Mouse (Mus musculus) lung, postnatal 10 days (tissue): ENCODE results near the gene Gm17509.

Source experiments
- DNase-seq: peaks from one replicate; pipeline ENCODE4 v3.0.0; 2021

Gene Gm17509

DNA sequence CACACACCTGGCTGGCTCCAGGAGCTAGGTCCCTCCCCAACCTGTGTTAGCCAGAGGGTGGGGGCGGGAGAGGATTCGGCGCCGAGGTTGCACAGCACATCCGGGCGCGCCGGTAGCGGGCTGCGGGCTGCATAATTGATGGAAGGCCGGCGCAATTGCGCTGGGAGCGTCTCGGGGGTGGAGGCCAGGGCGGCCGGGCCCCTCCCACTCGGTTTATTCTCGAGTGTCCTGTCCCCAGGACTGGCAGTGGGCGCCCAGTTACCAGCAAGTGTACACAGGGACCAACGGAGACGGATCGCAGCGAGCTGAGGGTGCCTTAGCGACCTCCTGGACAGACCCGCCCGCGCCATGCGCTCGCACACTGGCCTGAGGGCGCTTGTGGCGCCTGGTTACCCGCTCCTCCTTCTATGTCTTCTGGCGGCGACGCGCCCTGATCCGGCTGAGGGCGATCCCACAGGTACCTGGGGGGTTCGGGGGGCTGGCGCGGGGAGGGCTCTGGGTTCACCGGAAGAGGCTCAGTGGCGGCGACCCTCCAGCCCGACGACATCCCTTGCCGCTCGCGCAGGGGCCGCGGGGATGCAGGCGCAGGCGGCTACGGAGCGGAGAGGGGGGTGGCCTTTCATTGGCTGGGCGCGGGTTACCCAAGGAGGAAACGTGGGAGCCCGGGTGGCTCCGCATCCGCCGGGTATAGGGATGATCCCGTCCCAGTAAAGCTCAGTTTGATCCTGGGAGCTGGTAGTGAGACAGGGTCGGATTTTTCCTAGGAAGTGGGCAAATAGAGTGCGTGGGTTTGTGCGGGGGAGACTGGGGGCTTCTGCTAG is at the start of gene Gm17509:
Gm17509 (minus strand) TSS at position 575 of the 821 bp plus-strand sequence.
- peak; percentile 57 for DNase-seq

DNA sequence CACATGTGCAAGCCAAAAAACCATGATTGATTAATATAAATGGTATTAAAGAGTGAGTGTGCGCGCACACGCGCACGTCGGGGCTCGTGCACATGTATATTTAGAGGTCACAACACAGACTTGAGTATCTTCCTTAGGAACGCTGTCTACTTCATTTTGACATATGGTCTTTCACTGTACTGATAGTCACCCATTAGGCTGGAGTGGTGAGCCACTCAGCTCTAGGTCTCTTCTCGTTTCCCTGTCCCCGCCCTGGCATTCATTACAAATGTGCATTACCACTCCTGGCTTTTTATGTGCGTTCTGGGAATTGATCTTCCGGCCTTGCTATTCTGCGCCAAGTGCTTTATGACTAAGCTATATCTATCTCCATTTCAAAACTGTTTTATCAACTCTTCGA is 47.1 kb upstream of the Gm17509 start:
- no peak for DNase-seq

DNA sequence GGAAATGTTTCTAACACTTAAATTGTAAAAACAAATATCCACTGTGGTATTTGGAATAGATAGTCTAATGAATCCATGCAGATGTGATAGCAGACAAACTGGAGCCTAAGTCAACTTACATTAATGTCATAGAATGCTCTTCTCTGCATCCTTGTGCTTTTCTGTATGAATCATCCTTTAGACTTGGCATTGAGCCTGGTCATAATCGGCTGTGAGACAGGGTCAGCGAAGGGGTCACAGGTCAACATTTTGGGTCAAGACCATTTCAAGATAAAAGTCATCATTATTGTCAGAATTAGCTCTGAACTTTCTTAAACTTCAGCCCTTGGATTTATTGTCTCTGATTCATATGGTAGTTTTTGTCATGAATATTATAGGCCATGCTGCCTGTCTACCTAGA is 45.3 kb upstream of the Gm17509 start:
- peak; percentile 6 for DNase-seq

DNA sequence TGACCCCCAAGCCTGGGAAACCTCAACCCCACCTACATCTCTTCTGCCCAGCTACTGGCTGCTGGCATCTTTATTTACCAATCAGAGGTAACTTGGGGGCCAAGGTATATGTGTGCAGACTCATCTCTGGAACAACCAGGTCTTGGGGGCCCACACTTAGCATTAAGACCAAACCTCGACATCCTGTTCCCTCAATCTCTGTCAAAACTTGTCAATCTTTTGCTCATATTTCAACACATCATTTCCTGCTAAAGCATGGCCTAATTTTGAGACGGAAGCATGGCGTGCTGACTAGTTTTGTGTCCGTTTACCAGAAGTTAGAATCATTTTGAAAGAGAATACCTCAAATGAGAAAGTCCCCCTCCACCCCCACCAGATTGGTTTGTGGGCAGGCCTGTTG is 39.8 kb upstream of the Gm17509 start:
- no peak for DNase-seq

DNA sequence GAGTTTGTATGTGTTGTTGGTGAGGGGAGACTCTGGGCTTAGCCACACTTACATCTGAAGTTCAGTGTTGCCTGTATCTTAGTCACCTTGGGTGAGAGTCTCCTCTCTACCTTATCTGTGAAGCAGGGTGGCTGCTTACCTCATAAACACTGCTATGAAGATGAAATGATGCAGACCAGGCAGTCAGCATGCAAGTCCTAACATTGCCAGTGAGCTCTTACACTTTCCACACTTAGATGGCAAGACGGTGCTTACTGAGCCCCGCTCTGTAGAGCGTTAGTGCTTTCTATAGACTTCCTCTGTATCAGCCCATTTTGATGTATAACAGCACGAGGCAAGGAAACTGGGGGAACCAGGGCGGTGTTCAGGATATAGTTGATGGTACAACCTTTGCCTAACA is 21.7 kb upstream of the Gm17509 start:
- DNase-seq = no peak

DNA sequence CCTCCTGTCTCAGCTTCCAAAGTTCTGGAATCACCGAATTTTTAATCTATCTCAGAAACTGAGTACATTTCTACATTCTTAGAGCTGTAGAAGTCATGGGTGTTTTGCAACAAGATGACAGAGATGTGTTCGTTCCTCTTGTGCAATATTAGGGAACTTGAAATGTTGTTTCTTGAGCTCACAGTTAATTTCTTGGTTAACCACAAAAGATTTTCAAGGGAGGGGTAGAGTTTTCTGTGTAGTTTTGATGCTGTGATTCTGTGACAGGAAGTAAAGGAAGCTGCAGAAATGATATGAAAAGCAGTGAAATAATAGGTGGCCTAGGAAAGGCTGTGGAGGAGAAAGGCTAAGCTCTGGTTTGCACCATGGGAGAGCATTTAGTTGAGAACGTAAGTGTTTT is 21.2 kb upstream of the Gm17509 start:
- DNase-seq = no peak

DNA sequence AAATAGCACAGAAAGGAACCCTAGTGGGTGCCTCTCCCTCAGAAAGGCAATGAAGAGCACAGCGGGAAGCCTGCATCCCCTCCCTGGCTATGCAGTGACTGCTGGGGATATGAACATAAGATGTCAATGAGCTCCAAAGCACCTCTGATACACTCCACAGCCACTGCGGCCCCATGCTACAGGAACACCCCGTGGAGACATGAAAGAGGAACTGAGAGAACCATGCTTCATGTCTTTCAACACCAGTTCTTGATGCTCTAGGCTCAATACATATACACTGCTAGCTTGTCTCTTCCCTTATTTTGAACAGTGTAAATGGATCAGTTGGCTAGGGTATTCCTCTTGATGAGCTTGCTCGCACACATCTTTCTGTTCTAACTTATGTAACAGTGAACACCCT is 16.2 kb upstream of the Gm17509 start:
- DNase-seq = no peak

DNA sequence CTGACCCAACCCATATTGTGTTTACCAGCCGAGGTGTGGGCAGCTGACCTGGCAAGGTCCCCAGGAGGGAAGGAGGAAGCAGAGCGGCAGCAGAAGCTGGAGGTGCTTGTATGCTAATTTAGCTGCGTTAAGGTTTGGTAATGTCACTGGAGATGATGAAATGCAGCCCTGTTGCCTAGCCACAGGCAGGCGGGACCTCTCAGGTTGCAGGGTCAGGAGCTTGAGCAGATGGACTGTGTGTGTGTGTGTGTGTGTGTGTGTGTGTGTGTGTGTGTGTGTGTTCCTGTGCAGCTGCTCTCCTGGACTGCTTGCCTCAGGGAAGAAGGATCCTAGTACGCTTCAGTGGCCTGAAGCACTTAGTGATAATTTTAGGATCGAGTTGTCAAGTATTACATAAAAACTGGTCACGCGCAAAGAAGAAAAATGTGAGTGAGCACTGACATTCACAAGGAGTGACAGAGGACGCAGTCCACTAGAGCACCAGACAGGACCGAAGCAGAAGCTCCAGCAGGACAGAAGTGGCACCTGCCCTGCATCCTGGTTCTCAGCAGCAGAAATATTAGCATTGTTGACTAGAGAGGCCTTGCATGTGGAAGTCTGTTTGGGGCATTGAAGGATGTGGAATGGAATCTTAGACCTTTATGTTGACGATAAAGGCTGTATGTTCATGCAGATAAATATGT is 14.8 kb upstream of the Gm17509 start:
- DNase-seq = peak; percentile 67

DNA sequence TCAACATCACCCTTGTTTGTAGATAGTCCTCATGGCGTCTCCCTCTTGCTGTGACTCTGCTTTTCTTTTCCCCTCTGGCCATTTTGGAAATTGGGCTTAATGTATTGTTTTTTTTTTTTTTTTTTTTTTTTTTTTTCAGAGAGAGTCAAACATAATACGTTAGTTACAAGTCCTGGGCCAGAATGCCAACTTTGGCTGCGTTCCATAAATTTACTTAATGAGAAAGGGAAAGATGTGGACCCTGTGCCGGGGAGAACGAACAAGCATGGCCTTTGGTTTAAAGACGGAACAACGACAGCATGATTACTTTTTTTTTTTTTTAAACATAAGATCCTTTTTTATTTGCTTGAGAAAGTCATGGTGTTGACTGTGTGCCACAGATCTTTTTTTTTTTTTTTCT is 13.6 kb upstream of the Gm17509 start:
- DNase-seq = no peak

DNA sequence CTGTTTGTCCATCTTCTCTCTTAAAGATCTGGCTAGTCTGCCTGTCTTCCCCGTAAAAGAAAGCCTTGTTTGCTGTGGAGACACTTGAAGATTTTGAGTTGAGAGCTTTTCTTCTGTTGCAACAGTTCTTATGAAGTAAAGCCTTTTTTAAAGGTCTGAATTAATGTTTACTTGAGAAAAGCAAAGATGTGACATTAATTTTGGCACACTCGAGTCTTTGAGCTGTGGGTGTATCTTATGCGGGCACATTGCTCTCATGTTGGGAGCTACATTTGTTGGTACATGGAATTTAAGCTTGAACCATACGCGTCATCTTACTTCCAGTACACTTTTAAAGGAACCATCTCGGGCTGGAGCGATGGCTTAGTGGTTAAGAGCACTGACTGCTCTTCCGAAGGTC is 12.9 kb upstream of the Gm17509 start:
- DNase-seq = no peak

DNA sequence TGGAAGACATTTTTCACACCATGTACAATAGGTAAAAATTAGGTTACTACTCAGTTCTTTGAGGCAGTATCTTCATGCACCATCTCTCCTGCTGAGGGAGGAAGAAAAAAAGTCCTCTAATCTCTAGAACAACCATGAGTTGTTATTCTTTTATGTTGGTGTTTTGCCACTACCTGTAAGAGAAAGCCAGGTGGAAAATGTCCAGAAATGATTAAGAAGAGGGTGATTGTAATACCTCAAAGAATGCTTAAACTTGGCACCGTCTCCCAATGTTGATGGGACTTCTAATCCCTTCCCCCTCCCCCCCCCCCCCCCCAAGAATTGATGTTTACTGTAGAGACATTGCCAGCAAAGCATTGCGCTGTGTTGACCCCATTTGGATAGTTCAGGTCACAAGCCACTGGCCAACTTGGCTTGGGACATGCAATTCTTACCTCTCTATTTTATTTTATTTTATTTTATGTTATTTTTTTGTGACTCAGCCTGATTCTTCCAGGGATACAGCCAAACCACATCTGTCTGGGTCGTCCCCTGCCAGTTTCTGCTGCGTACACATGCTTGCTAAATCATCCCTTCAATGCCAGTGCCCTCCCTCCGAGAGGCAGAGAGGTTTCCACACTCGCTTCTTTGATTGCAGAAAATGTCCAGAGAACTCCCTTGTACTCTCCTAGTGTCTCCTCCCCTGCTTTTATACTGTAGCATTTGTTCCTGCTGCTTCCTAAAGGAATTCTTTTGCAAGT is 9.7 kb upstream of the Gm17509 start:
- DNase-seq = no peak

DNA sequence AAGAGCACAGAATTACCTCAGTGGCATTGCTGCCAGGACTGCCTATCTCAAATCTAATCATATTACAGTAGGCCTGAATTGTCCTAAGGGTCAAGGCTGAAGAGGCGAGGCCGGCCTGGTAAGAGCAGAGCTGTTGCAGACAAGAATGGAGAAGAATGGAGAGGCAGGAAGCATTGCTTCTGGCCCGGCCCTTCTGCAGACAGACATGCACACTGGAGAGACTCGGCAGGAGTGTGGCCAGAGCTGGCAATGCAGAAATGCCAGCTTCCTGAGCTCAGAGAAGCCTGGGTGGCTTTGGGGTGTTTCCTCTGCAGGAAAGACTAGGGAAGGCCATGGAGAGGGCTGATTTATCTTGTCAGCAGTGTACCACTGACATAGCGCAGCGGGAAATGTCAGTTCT is 4.7 kb upstream of the Gm17509 start:
- DNase-seq = no peak

DNA sequence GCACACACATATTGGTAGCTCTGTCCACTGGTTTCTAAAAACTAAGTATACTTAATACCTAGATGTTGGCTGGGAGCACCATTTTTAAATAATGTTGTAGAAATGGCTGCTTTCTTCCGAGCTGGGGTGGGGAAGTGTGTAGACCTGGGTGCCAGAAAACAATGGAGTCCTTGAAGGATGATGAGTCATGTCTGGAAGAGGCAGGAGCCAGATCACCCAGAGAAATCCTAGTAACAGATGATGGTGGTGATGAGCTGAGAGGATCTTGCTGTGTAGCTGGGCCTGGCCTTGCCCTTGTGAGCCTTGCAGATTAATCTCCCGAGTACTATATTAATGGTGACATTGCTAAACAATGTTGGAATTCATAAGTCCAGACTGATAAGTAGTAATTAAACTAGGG is 4.0 kb upstream of the Gm17509 start:
- no peak for DNase-seq

DNA sequence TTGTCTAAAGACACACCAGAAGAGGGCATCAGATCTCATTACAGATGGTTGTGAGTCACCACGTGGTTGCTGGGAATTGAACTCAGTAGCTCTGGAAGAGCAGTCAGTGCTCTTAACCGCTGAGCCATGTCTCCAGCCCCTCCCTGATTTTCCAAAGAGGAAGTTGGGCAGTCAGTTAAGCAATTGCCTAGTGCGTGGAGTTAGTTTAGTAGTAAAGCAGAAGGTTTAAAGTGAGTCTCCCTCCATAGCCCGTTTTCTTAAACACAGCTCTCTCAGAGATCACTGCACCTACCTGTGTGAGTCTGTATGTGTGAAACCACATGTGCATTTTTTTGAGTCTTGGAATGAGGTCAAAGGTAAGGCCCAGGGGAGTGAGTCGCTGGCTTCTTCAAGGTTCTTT is 2.2 kb upstream of the Gm17509 start:
- DNase-seq = no peak

DNA sequence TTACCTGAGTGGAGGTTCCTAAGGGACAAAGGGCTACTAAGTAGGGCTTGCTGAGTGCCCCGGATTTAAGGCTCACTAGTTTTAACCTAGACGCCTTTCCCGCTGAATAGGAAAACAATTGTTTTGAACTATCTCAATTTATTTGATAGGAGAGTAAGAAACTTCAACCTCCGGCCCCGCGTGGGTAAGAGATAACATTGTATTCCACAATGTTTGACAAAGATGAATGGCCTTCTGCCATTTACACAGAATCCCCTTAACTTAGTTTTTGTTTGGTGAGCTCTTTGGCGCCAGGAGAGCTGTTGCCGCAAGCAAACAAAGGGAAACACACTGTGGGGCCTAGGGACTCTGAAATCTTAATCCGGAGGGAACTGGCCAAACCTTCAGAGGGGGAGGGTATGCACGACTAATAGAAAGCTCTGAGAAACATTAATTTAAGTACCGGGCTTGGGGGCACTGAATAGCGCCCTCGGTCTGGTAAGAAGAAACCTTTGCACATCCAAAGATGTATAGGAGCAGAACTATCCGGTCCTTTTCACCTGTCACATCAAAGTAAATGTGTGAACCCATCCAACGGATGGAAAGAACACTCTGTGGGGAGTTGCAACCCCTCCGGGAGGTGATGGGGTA is 889 bp downstream of the Gm17509 start:
- no peak for DNase-seq

DNA sequence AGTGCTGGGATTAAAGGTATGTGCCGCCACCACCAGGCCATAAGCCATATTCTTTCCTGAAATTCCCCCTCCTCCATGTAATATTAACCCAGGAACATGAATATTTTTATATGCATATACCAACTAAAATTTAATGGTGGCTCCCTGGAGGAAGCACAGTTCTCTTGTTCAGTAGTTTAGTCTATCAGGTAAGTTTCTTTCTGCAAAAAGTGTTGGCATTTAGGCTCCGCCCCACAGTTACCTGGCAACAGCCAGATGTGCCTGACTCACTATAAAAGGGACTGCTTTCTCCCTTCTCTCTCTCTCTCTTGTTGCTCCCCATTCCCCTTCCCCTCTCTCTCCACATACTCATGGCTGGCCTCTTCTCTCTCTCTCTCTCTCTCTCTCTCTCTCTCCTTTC is 2.8 kb downstream of the Gm17509 start:
- DNase-seq = no peak

DNA sequence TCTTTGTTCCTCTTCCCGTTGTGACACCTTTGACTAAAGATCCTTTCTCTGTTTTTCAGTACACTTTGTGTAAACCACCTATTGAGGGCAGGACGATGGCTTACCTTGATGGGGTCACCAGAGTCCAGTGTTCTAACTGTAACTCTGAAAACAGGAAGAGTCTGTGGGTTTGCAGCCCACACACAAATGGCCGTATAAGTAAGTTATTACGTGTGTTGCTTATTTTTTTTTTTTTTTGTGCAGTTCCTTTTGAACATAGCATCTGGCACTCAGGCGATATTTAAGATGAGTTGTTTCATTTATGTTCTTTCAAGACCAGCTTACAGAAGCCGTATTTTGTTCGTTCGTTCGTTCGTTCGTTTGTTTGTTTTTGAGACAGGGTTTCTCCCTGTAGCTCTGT is 3.3 kb downstream of the Gm17509 start:
- no peak for DNase-seq

DNA sequence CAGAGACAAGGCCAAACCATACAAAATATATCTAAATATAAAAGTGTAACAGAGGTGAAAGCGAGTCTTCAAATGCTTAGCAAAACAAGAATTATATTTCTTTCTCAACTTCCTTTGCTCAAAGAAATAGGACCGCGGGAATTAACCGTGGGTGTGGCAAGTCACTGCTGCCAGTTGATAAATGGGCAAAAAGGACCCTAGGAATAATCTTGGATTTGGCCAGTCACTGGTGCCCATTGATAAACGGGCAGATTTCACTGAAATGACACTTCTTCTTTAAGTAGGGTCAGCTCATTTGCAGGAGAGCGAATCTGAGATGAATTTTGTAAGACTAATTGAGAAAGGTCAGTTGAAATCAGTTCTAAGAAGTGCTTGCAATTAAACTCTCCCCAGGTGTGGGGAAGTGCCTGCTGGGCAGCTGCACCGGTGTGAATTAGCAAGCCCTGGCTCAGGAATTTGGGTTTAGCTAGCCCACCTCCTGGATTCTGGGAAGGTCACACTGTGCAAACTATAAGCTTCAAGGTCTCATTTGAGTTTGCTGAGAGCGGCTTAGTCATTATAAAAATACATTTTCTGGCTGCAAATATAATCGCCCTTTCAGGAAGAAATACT is 4.0 kb downstream of the Gm17509 start:
- DNase-seq = no peak

DNA sequence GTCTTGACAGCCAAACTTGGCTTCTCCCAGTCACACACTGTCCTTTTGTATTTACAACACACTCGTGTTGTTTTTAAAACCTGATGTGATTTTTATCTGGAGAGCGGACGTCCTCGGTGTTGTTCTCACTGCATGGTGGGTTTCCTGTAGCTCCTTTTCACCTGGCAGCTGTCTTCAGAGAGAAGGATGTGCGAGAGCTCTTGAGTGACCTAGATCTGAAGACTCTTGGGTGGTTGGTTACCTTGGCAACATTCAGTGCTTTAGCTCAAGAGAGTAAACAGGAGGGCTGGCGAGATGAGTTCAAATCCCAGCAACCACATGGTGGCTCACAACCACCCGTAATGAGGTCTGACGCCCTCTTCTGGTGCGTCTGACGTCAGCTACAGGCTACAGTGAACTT is 4.7 kb downstream of the Gm17509 start:
- DNase-seq = peak; percentile 31

DNA sequence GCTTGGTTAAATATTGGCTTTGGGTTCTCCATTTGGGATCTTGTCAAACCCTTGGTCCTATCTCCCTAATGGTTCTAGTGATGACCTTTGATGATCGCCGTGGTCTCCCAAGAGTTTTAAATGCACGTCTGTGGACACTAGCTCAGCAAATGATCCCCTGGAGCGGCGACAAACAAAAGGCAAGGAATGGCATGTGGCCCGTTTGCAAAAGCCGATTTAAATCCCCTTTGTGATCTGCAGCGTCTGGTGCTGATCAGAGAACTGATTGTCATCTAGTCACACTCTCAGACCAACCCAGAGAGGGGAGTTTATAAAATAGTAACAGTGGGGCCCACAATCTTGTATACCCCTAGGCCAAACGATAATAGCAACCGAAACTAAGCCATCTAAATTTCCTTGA is 5.4 kb downstream of the Gm17509 start:
- no peak for DNase-seq

DNA sequence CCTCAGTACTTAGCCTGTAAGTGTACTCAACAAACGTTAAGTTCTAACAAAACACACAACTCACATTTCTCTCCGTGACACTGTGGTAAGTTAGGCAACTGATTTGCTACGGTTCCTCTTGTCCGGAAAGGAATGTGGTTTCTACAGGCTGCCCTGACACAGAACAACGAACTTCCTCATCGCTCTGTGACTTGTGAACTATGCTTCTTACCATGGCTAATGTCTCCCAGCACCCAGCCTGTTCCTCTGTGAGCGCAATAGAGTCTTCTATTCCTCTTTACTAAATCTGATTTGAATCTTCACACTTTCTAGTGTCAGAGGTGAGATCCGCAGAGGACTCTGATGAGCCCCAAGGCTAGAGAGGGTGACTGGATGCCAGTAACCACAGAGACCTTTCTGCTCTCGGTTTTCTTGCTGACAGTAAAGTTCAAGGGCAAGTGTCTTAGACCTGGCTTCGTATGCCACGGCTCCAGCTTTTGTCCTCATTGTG is 9.4 kb downstream of the Gm17509 start:
- DNase-seq = peak; percentile 29

DNA sequence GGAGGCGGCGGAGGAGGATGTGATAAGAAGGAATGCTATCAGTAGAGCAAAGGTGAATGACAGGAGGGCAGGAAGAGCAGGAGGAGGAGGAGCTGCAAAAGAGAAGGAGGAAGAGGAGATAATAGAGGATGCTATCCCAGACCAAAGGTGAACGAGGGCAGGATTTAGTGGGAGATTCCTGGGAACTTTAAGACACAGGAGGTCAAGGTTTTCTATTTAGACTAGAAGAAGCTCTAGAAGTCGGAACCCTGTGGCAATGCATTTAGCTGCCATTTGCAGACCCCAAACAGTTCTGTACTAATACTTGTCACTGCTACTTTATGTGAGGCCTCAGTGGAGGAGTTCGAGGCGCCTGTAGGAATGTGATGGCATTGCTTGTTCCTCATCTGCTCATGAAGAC is 12.6 kb downstream of the Gm17509 start, which contains the start of gene Emb:
Emb (plus strand) TSS at position 301 of the 400 bp plus-strand sequence.
- DNase-seq = no peak

DNA sequence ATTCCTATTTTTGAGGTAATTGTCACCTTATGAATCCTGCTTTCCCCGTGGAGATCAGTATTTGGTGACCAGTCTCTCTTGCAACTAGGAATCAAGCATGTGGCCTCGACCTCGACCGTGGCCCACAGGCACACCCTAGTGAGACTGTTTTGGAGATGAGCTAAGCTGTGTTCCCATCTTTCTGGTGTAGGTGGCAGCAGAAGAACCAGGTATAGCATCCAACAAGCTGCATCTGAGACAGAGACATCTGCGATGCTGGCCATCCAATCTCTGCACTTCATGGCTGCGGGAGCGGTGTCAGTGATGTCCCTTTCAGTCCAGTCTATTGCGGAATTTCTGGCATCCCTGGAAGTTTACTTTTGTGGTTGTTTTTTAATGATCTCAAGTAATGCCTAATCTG is 14.8 kb downstream of the Gm17509 start:
- DNase-seq = no peak
